Mouse (Mus musculus) liver, embryonic 15.5 days (tissue): Measurements from ENCODE around the gene 1700109H08Rik. TPM values are rescaled to one million over a fixed set of nuclear protein-coding genes. Genes with fewer than 3 reads are reported as not detected.

Experiments
- ATAC-seq: fragments of 200-750 bp; cut with Nextera tagmentation; 2 replicates; pipeline ENCODE4 v1.8.0; 2017; ENCODE audit warnings: moderate number of reproducible peaks, mild to moderate bottlenecking, moderate library complexity; ENCODE audit not compliant: insufficient read depth
- H3K27ac ChIP-seq: fragments of 300-500 bp; sonication (generic); replicated peaks from 2 replicates; pipeline ENCODE4 v1.5.1; 2015; ENCODE audit warnings: mild to moderate bottlenecking, inconsistent platforms
- H3K27me3 ChIP-seq: fragments of 300-500 bp; sonication (generic); 2 replicates; pipeline ENCODE4 v1.6.1; 2015; ENCODE audit warnings: mild to moderate bottlenecking, inconsistent platforms
- H3K36me3 ChIP-seq: fragments of 300-500 bp; sonication (generic); replicated peaks from 2 replicates; pipeline ENCODE4 v1.6.1; 2015; ENCODE audit warnings: moderate library complexity, mild to moderate bottlenecking, inconsistent platforms
- H3K4me1 ChIP-seq: fragments of 300-500 bp; sonication (generic); replicated peaks from 2 replicates; pipeline ENCODE4 v1.6.1; 2015; ENCODE audit warnings: inconsistent platforms
- H3K4me2 ChIP-seq: fragments of 300-500 bp; sonication (generic); 2 replicates; pipeline ENCODE4 v1.6.1; 2015; ENCODE audit warnings: moderate library complexity, mild to moderate bottlenecking, inconsistent platforms
- H3K4me3 ChIP-seq: fragments of 300-500 bp; sonication (generic); replicated peaks from 2 replicates; pipeline ENCODE4 v1.5.1; 2015; ENCODE audit warnings: mild to moderate bottlenecking, inconsistent platforms
- H3K9ac ChIP-seq: fragments of 300-500 bp; sonication (generic); 2 replicates; pipeline ENCODE4 v1.6.1; 2015; ENCODE audit warnings: moderate library complexity, mild to moderate bottlenecking, inconsistent platforms
- H3K9me3 ChIP-seq: fragments of 300-500 bp; sonication (generic); replicated peaks from 2 replicates; pipeline ENCODE4 v1.6.1; 2016; ENCODE audit warnings: inconsistent platforms
- WGBS: fragments of 180-500 bp; shearing (Covaris S2); methylation state at CpG from one replicate; pipeline ENCODE4 v1.1.7; 2015; ENCODE audit warnings: mixed read lengths; ENCODE audit not compliant: insufficient replicate concordance; 5-methylcytosine and 5-hydroxymethylcytosine counted together
- polyA plus RNA-seq: library from polyadenylated mRNA; unstranded; fragments of >200 nt; fragmentation: Nextera tagmentation; extraction: Ambion mirVana; gene quantifications from 2 replicates; pipeline ENCODE4 v1.2.1, GENCODE M21; 2015

The 1700109H08Rik gene
- polyA plus RNA-seq, 1 experiment from 2014 or later = 1.4 TPM

DNA sequence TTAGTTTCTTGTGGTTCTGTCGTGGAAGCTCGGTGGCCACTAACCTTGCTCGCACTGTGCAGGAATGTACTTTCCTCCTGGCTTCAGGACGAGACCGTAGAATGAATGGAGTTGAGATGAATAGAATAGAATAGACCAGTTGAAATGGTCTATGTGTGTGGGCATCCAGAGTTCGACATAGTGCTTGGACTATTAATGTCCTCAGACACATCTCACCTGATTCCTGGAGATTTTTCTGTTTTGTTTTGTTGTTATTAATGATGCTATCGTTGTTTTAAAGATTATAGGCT, 26.9 kb upstream of the 1700109H08Rik start:
- Histone ChIP-seq H3K4me2 (peak overlapping the region; percentile 72), H3K27me3 (no peaks in the 10 kb centered on the region), H3K4me1 (peaks cover 26% of the 10 kb centered on the region), H3K36me3 (peaks cover 11% of the 10 kb centered on the region), H3K9ac (peak overlapping the region; percentile 97), H3K27ac (peak overlapping the region; percentile 84), H3K4me3 (peak overlapping the region; percentile 98), H3K9me3 (no peaks in the 10 kb centered on the region)
- WGBS = 6% methylated on average over 7 of the region's 7 CpGs
- peak; percentile 17; the same call in 1 of the 2 replicates for ATAC-seq

GRCm38 (mm10) chr5:3546226-3546625, 25.1 kb upstream of the 1700109H08Rik start:
- Histone ChIP-seq H3K4me1 (peaks cover 26% of the 10 kb centered on the region), H3K9me3 (no peaks in the 10 kb centered on the region), H3K4me2 (no peak overlapping the region), H3K27ac (no peak overlapping the region), H3K36me3 (peaks cover 11% of the 10 kb centered on the region), H3K4me3 (no peak overlapping the region), H3K27me3 (no peaks in the 10 kb centered on the region), H3K9ac (no peak overlapping the region)
- 79% methylated on average over 1 of the region's 1 CpGs for WGBS
- ATAC-seq = no peak

DNA sequence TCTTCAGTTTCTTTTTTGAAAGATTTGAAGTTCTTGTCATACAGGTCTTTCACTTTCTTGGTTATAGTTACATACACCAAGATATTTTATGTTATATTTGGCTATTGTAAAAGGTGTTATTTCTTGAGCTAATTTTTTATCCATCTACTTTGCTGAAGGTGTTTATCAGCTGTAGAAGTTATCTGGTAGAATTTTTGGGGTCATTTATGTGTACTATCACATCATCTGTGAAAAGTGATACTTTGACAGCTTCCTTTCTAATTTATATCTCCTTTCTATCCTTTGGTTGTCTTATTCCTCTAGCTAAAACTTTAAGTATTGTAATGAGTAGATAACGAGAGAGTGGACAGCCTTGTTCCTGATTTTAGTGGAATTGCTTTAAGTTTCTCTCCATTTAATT, 19.9 kb upstream of the 1700109H08Rik start:
- Histone ChIP-seq H3K4me1 (peaks cover 5% of the 10 kb centered on the region; the same call in 1 of the 2 replicates), H3K36me3 (peaks cover 27% of the 10 kb centered on the region), H3K9me3 (no peaks in the 10 kb centered on the region), H3K9ac (no peak overlapping the region), H3K4me2 (no peak overlapping the region), H3K27me3 (no peaks in the 10 kb centered on the region), H3K27ac (no peak overlapping the region), H3K4me3 (no peak overlapping the region)
- ATAC-seq = no peak
- 72% methylated on average over 1 of the region's 1 CpGs for WGBS

- no peak overlapping the region for H3K27ac ChIP-seq
- no peak for ATAC-seq
- H3K9me3 ChIP-seq = no peaks in the 10 kb centered on the region
- H3K4me2 ChIP-seq = no peak overlapping the region
- no peaks in the 10 kb centered on the region for H3K27me3 ChIP-seq
- H3K4me1 ChIP-seq = no peaks in the 10 kb centered on the region
- H3K4me3 ChIP-seq = no peak overlapping the region
- no peak overlapping the region for H3K9ac ChIP-seq
- H3K36me3 ChIP-seq = peaks cover 38% of the 10 kb centered on the region
- WGBS = 80% methylated on average over 2 of the region's 2 CpGs
These were observed 17.2 kb upstream of the 1700109H08Rik start for GRCm38 (mm10) chr5:3554198-3554597.

DNA sequence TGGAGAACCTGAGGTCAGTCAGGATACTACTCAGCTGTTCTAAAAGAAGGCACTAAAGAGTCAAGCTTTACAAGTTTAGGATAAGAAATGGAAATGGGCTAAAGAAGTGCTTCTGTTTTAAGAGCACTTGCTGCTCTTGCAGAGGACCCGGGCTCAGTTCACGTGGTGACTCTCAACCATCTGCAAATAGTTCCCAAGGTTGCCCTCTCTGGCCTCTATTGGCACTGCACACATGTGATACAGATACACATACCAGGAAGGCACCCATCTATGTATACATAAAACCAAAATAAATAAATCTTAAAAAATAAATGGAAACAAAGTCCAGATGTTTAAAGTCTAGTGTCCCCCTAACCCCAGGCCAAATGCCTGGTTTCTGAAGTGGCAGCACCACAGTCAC, 3.5 kb downstream of the 1700109H08Rik start:
- no peak for ATAC-seq
- H3K4me2 ChIP-seq = no peak overlapping the region
- no peaks in the 10 kb centered on the region for H3K27me3 ChIP-seq
- WGBS = 87% methylated on average over 2 of the region's 2 CpGs
- H3K4me3 ChIP-seq = no peak overlapping the region
- H3K4me1 ChIP-seq = no peaks in the 10 kb centered on the region
- peaks cover 97% of the 10 kb centered on the region for H3K36me3 ChIP-seq
- no peaks in the 10 kb centered on the region for H3K9me3 ChIP-seq
- no peak overlapping the region for H3K9ac ChIP-seq
- H3K27ac ChIP-seq = no peak overlapping the region

DNA sequence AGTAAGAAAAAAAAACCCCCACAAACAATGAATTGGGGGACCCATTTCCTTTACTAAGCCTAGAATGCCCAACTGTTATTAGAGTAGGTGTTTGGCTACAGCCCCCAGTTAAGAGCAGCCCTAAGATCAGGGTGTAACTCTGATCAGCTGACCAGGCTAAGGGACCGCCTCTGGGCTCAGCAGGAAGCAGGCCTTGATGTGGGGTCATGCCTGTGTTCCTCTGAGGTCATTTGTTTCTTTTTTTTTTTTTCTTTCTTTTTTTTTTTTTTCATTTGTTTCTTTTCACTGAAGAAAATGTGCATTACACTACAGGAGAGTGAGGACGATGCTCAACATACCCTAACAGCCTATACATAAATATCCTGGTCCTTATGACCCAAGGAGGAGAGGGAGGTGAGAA, 6.6 kb downstream of the 1700109H08Rik start:
- no peaks in the 10 kb centered on the region for H3K27me3 ChIP-seq
- H3K4me3 ChIP-seq = no peak overlapping the region
- H3K9me3 ChIP-seq = no peaks in the 10 kb centered on the region
- no peak overlapping the region for H3K4me2 ChIP-seq
- no peak overlapping the region for H3K9ac ChIP-seq
- peaks cover 93% of the 10 kb centered on the region for H3K36me3 ChIP-seq
- H3K27ac ChIP-seq = no peak overlapping the region
- H3K4me1 ChIP-seq = no peaks in the 10 kb centered on the region
- WGBS = 83% methylated on average over 2 of the region's 2 CpGs
- ATAC-seq = no peak

GRCm38 (mm10) chr5:3579066-3579465, 7.7 kb downstream of the 1700109H08Rik start:
- no peak overlapping the region for H3K9ac ChIP-seq
- H3K4me2 ChIP-seq = no peak overlapping the region
- no peak overlapping the region for H3K27ac ChIP-seq
- ATAC-seq = no peak
- 88% methylated on average over 7 of the region's 7 CpGs for WGBS
- no peaks in the 10 kb centered on the region for H3K27me3 ChIP-seq
- peaks cover 92% of the 10 kb centered on the region for H3K36me3 ChIP-seq
- H3K4me1 ChIP-seq = no peaks in the 10 kb centered on the region
- H3K4me3 ChIP-seq = no peak overlapping the region
- no peaks in the 10 kb centered on the region for H3K9me3 ChIP-seq

DNA sequence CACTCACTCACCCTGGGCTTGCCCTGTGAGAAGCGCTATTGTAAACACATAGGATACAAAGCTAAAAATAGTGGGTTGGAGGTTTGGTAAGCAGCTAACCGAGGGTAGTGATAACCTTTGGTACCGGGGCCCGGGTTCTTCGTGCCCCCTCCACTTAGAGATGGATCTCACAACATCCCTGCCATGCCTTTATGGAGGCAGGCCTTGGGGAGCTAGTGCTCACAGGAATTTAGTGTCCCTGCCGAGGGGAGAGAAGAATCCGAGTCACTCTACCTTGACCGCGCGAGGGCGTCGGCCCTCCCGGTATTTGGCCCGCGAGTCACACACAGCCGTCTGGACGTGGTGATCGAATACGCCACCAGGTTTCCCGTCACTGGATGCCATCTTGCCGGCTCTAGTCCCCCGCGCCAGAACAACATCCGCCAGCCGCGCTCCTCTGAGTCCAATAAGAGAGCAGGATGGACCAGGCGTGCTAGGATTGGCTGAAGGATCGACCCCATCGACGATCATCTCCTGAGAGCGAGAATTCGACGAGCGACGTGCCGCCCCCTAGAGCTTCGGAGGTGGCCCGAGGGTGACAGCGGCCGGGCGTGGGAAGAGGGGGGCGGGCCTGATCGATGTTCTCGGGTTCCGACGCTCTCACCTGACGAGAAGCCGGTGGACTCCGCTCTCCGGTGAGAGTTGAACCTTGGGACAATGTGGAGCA, 24.5 kb downstream of the 1700109H08Rik start, which contains the start of gene Pex1:
Gene Pex1 (plus strand): TSS at position 374 of the 706 bp plus-strand sequence.
- no peaks in the 10 kb centered on the region for H3K27me3 ChIP-seq
- H3K4me2 ChIP-seq = peak within 1 kb of the TSS; percentile 90
- peaks cover 20% of the 10 kb centered on the region for H3K36me3 ChIP-seq
- ATAC-seq = peak; percentile 97
- peaks cover 26% of the 10 kb centered on the region for H3K4me1 ChIP-seq
- peak within 1 kb of the TSS; percentile 86 for H3K4me3 ChIP-seq
- under 1% methylated on average over 50 of the region's 50 CpGs for WGBS
- H3K9ac ChIP-seq = peak within 1 kb of the TSS; percentile 75
- no peaks in the 10 kb centered on the region for H3K9me3 ChIP-seq
- peak within 1 kb of the TSS; percentile 71 for H3K27ac ChIP-seq

DNA sequence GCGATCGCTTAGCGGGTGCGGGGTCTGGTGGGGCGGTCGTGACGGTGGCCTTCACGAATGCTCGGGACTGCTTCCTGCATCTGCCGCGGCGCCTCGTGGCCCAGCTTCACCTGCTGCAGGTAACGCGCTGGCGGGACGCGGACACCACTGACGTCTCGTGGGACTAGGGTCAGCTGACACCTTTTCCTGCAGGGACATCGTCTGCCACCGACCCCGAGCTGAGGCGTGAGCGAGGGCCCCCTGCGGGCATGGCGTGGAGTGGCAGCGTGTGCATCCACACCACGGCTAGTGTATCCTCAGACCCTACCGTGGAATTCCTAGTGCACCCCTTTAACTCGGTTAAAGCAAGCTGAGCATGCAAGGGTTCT, 25.0 kb downstream of the 1700109H08Rik start, which contains the start of gene Rbm48:
Gene Rbm48 (minus strand): TSS at position 187 of the 368 bp plus-strand sequence.
- peak within 1 kb of the TSS; percentile 75 for H3K9ac ChIP-seq
- H3K4me1 ChIP-seq = peaks cover 26% of the 10 kb centered on the region
- peak within 1 kb of the TSS; percentile 90 for H3K4me2 ChIP-seq
- ATAC-seq = peak; percentile 70
- peak within 1 kb of the TSS; percentile 86 for H3K4me3 ChIP-seq
- peaks cover 15% of the 10 kb centered on the region for H3K36me3 ChIP-seq
- no peaks in the 10 kb centered on the region for H3K9me3 ChIP-seq
- WGBS = under 1% methylated on average over 31 of the region's 31 CpGs
- H3K27me3 ChIP-seq = no peaks in the 10 kb centered on the region
- H3K27ac ChIP-seq = peak within 1 kb of the TSS; percentile 71

DNA sequence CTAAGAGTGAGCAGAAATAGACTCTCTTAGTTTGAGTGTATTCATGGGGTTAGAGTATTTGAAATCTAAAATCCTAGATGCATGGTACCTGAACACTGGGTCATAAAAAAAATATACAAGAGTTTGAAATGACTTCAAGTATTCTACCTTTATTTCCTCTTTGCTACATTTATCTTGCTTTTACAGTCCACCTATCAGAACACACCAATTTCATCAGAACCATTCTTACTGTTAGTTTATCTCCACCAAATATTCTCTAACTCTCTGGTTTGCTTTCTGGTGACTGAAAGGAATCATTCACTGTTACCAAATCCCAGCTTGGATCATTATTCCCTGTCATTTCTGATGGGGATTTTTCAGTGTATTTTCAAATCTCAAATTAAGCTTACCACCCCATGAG, 25.8 kb downstream of the 1700109H08Rik start:
- H3K4me2 ChIP-seq = peak overlapping the region; percentile 90
- no peaks in the 10 kb centered on the region for H3K27me3 ChIP-seq
- peaks cover 26% of the 10 kb centered on the region for H3K4me1 ChIP-seq
- H3K27ac ChIP-seq = no peak overlapping the region
- H3K9me3 ChIP-seq = no peaks in the 10 kb centered on the region
- ATAC-seq = no peak
- H3K4me3 ChIP-seq = peak overlapping the region; percentile 86
- peaks cover 9% of the 10 kb centered on the region for H3K36me3 ChIP-seq
- H3K9ac ChIP-seq = no peak overlapping the region

GRCm38 (mm10) chr5:3598766-3599165, 27.4 kb downstream of the 1700109H08Rik start:
- Histone ChIP-seq H3K4me1 (peaks cover 26% of the 10 kb centered on the region), H3K9me3 (no peaks in the 10 kb centered on the region), H3K36me3 (no peaks in the 10 kb centered on the region), H3K27ac (no peak overlapping the region), H3K27me3 (no peaks in the 10 kb centered on the region), H3K4me2 (no peak overlapping the region), H3K9ac (no peak overlapping the region), H3K4me3 (no peak overlapping the region)
- 74% methylated on average over 5 of the region's 5 CpGs for WGBS
- no peak for ATAC-seq

GRCm38 (mm10) chr5:3600298-3600697, 28.9 kb downstream of the 1700109H08Rik start:
- H3K9ac ChIP-seq = no peak overlapping the region
- H3K4me1 ChIP-seq = peaks cover 13% of the 10 kb centered on the region
- H3K9me3 ChIP-seq = no peaks in the 10 kb centered on the region
- no peak overlapping the region for H3K27ac ChIP-seq
- H3K4me2 ChIP-seq = no peak overlapping the region
- WGBS = 35% methylated on average over 1 of the region's 1 CpGs
- 0 out of 2 replicates have a peak, but pooled peaks cover 6% of the 10 kb centered on the region for H3K36me3 ChIP-seq
- no peak for ATAC-seq
- no peaks in the 10 kb centered on the region for H3K27me3 ChIP-seq
- no peak overlapping the region for H3K4me3 ChIP-seq
